Mouse (Mus musculus): Measurements from ENCODE around the gene Dnah10.

- TF ChIP-seq CTCF (IDR thresholded peaks at IDR 0.05; ENCODE audit: low read depth, low read length) (no peak), POLR2A (IDR thresholded peaks at IDR 0.05; ENCODE audit: extremely low read depth, insufficient read depth, low read length) (no peak)
Observed at GRCm38 (mm10) chr5:124717969-124718368, 6.9 kb upstream of the Dnah10 start.

Measured in liver, adult 2 months (tissue).